Comparison of ENCODE assay signal across 8 mouse cellular contexts in the genomic region with DNA sequence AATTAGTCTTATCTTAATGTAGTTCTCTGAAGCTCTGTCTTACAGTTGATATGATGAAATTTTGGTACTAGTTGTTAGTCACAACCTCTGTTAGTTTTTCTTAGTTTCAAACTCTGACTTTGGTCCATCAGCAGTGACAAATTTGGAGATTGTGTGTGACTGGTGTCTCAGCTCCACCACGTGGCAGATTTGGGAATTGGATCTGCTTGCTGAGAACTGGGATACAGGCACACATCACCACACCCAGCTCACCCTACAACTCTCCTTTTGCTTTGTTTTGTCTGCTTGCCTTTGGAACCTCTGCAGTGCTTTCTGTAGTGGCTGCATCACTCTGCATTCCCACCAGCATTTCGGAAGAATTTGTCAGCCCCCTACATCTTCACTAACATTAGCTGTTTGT. TPM values are rescaled to one million over a fixed set of nuclear protein-coding genes. Genes with fewer than 3 reads are reported as not detected.
A peak's percentile ranks its signal among the peaks of the same experiment; 100 is the strongest.
DNase-seq lines count a peak whose midpoint lies in the region; TF ChIP-seq lines count a peak whose summit lies in the region.

No protein-coding gene starts in this region.

- H3K4me1 ChIP-seq in lung, adult 2 months (ENCODE audit: control insufficient read depth, insufficient read depth, low read length) = no peaks in the 10 kb centered on the region

- peak; percentile 89 for TF ChIP-seq CTCF in lung, adult 2 months (IDR thresholded peaks at IDR 0.05; ENCODE audit: insufficient read depth, low read length)

- 16% methylated on average over 2 of the region's 2 CpGs for WGBS in lung, adult 2 months

- no peak overlapping the region for H3K4me3 ChIP-seq in lung, adult 2 months (replicated peaks; ENCODE audit: extremely low read depth, low read depth, low read length)

- no peak for TF ChIP-seq POLR2A in lung, adult 2 months (IDR thresholded peaks at IDR 0.05; ENCODE audit: borderline replicate concordance, extremely low read depth, low read depth, low read length)

- peak; percentile 59 to 66 for DNase-seq in urinary bladder, adult 18-20 months (ENCODE audit: low spot score in 2 of 2)
- no peak for DNase-seq in urinary bladder, postnatal 10 days (ENCODE audit: low spot score)
- peak; percentile 56 for DNase-seq in c-Kit-positive CD71-positive TER-119-positive erythroid progenitor cells, embryonic 14.5 days (ENCODE audit: low spot score)
- DNase-seq in frontal cortex, postnatal 36 days (ENCODE audit: low spot score in 2 of 2) = peak; percentile 62 to 82
- peak; percentile 71 to 90 for DNase-seq in kidney, postnatal 36 days
- peak; percentile 69 for DNase-seq in lung, adult 2 months
- DNase-seq in right cerebral cortex, postnatal 14 days = peak; percentile 73
- DNase-seq in yolk sac, embryonic 10.5 days (ENCODE audit: low spot score) = no peak

RNA-seq across cellular contexts. Expression of a gene that starts 5.0 kb away (rescaled TPM):
- polyA plus RNA-seq in lung, adult 2 months (2012; rRNA removed) = 15.3 and 16.5 TPM in 2 replicates

RNA-seq across cellular contexts. Expression of a gene that starts 10.1 kb away (rescaled TPM):
- polyA plus RNA-seq in lung, adult 2 months (2012; rRNA removed) = 21.6 and 23.2 TPM in 2 replicates

Comparison
In these comparisons a context has a peak if more than half of its experiments do, and no peak if none do; other contexts are left out.
1. DNase-seq: peak in urinary bladder, adult 18-20 months (2 of 2), c-Kit-positive CD71-positive TER-119-positive erythroid progenitor cells, embryonic 14.5 days (single experiment), frontal cortex, postnatal 36 days (2 of 2), kidney, postnatal 36 days (2 of 2), lung, adult 2 months (single experiment) and right cerebral cortex, postnatal 14 days (single experiment); none in urinary bladder, postnatal 10 days (single experiment) and yolk sac, embryonic 10.5 days (single experiment).